Mouse (Mus musculus): ENCODE data around the gene Naaladl1. TPM values are rescaled to one million over a fixed set of nuclear protein-coding genes. Genes with fewer than 3 reads are reported as not detected.
"Not testable (repeated sequence)": the region's sequence is repeated elsewhere in the genome, so short reads cannot be mapped to it uniquely, and the experiment has no call there.

The Naaladl1 gene
- total RNA-seq, 2 experiments from 2014 or later = not detected

- DNase-seq = no peak
- intact Hi-C loops (cut with DNase I; ENCODE audit: low total_unique reads) = loop anchor here (10.0 kb wide), 1 partner anchor 161 kb away; the partner anchor contains the start of gene Pola2
These were observed 20.7 kb downstream of the Naaladl1 start for GRCm38 (mm10) chr19:6126289-6126688.

GRCm38 (mm10) chr19:6126789-6127580 lies 21.4 kb downstream of the Naaladl1 start:
- DNase-seq = no peak
- intact Hi-C loops (cut with DNase I; ENCODE audit: low total_unique reads) = loop anchor here (10.0 kb wide), 1 partner anchor 162 kb away; the partner anchor contains the start of gene Pola2

DNA sequence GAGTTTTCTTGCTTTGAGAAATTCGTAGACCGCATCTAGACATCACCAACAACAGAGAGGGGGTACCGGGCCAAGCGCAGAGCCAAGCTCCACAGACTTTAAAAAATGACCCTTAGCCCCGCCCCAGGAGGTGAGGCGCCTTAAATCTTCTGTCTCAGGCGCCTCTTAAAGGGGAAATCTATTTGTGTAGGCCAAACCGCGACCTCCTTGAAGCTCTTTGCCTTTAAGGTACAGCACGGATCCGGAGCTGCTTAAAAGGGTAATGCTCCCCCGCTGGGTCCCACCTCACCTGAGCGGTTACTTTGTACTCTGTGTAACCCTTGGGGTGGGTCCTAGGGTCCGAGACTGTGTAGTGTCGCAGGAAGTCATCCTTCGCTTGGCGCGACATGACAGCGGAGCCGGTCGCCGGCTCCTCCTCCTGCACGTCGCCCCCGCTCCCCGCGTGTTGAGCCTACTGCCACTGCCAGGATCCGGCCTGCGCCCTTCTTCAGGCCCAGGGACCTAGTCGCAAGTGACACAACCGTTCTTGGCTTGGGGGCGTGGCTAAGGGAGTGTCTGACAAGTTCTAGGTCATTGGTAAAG lies 22.3 kb downstream of the Naaladl1 start, which contains the start of gene Snx15:
Gene Snx15 (minus strand): TSS at position 545 of the 582 bp plus-strand sequence.
- intact Hi-C loops (cut with DNase I; ENCODE audit: low total_unique reads) = loop anchor here (10.0 kb wide), 1 partner anchor 163 kb away; the partner anchor contains the start of gene Pola2
- peak; percentile 96 for DNase-seq

DNA sequence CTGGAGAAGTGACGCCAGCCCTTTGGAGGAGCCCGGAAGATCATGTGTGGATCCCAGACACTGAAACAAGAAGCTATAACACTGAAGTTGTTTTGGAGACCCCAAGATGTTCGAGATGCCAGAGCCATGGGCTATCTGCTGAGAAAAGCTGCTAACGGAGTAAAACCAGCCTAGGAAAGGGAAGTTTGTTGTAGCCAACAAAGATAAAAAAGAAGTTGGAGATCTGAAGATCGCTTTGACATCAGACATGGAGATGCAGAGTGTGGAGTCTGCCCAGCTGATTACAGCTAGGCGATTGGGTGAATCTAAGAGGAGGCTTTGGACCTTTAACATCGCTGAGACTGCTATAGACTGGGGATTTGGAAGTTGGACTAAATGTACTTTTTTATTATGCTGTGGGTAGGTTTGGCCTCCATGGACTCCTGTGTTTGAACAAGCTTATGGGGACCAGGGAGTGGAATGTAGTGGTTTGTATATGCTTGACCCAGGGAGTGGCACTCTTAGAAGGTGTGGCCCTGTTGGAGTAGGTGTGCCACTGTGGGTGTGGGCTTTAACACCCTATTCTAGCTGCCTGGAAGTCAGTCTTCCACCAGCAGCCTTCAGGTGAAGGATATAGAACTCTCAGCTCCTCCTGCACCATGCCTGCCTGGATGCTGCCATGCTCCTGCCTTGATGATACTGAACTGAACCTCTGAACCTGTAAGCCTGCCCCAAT lies 25.0 kb downstream of the Naaladl1 start:
- intact Hi-C loops (cut with DNase I; ENCODE audit: low total_unique reads); DNase-seq: not testable (repeated sequence)

DNA sequence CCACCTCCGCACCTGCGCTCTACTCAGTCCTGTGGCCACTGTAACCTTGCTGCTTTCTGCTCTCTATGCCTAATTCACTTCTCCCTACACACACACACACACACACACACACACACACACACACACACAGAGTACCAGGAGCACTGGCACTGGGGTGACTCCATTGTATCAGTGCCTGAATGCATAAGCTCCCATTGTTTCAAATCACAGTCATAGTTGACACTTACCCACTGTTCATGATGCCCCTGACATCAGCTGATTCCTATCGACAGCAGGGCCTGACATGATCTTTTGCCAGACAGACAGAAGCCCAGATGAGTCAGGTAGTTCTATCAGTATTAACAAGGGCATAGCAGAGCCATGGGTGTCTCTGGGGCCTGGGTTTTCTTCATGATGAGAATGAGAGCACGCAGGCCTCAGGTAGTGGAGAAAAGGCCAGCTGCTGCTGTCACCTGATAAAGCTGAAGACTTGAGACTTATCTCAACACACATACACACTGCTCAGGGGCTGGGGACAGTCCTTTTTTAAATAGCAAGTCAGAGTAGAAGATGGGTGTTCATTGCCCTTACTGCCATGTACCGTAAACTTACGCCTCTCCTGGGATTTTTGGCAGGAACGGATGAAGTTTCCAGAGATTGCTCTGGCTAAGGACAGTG lies 26.7 kb downstream of the Naaladl1 start:
- intact Hi-C loops (cut with DNase I; ENCODE audit: low total_unique reads) = no loop called here
- no peak for DNase-seq

GRCm38 (mm10) chr19:6133197-6133596 lies 27.6 kb downstream of the Naaladl1 start:
- intact Hi-C loops (cut with DNase I; ENCODE audit: low total_unique reads); DNase-seq: not testable (repeated sequence)

GRCm38 (mm10) chr19:6136397-6136796 lies 30.8 kb downstream of the Naaladl1 start:
- intact Hi-C loops (cut with DNase I; ENCODE audit: low total_unique reads) = loop anchor here (5.0 kb wide), 1 partner anchor 96 kb away; no protein-coding TSS in a partner anchor
- no peak for DNase-seq

DNA sequence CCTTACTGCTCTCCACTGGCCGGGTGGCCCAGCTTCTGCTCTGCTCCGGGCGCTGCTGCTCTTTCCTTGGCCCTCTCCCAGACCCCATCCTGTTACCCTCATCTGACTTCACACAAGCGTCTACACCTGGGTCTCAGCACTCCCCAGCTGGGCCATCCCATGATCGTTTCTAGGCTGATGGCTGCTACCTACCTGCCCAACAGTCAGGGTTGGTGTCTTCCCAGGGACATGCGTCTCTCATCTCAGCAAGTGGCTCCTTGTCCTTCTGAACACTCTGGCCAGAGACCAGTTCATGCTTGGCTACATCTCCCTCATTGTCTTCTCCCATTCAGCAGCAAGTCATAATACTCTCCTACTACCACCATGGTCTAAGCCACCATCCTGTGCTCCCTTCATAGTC lies 34.1 kb downstream of the Naaladl1 start:
- no peak for DNase-seq
- intact Hi-C loops (cut with DNase I; ENCODE audit: low total_unique reads) = loop anchor here (5.0 kb wide), 1 partner anchor 93 kb away; no protein-coding TSS in a partner anchor

GRCm38 (mm10) chr19:6140374-6140677 lies 34.7 kb downstream of the Naaladl1 start:
- intact Hi-C loops (cut with DNase I; ENCODE audit: low total_unique reads) = no loop called here
- DNase-seq = no peak

DNA sequence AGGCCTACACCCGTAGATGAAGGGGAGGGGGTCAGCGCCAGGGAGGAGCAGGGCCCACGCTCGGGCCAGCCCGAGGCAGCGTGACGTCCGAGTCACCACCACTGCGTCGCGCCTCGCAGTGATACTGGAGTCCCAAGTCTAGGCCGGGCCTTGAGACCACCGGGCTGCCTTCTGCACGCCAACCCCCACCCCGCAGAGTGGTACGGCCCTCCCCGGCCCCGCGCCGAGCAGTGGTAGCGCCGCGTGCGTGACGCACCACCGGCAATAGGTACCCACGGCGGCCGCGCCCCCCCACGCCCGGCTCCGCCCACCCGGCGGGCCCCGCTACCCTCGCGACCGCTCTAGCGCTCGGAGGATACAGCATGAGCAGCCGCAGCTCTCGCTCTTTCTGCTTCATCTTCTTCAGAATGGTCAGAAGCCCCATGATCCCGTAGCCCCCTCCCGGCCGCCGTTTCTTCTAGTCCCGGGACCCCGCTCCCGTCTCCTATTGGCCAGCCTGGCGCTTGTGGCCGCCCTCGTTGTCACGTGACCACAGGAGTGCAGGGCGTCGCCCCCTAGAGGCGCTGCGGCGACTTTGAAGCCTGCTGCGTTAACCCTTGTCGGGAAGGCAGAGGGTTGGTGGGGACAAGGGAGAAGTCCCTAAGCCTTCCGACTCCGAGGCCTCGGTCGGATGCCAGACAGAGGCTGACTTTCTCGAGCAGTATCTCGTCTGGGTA lies 35.3 kb downstream of the Naaladl1 start, which contains the start of gene Batf2:
Gene Batf2 (plus strand): TSS at position 306 of the 716 bp plus-strand sequence.
- intact Hi-C loops (cut with DNase I; ENCODE audit: low total_unique reads) = no loop called here
- peak; percentile 93 for DNase-seq

DNA sequence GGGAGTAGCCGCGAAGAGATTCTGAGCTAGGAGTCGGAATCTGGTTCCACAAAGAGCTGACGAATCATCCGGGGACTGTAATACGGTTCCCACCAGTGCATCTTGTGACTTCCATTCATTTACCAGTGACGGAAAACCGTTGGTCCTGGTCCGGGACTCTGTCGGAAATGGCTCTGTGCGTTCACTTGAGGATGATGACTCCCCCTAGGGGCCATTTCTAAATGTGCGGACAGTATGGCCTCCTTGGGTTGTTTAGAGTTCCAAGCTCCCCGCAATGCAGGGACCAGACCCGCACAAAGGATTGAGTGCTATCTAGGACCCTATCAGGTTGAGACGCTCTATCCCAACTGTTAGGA lies 35.8 kb downstream of the Naaladl1 start, which contains the start of gene Arl2:
Gene Arl2 (minus strand): TSS at position 155 of the 356 bp plus-strand sequence.
- intact Hi-C loops (cut with DNase I; ENCODE audit: low total_unique reads) = no loop called here
- DNase-seq = peak; percentile 76

DNA sequence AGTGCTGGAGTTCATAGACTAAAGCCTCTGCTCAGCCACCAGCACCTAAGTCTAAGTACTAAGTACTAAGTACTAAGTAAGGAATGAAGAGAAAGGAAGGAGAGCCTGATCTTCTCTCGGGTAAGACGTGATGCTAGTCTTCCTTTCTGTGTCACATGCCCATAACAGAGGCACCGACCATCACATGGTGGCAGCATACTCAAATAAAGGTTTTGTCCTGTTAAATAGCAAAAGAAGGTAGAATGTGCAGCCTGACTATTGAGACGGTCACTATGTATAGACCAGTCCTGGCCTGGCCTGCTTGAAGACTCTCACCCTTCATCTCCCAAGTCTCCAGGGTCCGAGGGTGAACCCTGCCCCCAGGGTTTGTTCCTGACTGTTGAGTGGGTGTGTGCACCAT lies 39.3 kb downstream of the Naaladl1 start:
- intact Hi-C loops (cut with DNase I; ENCODE audit: low total_unique reads) = no loop called here
- DNase-seq = no peak

DNA sequence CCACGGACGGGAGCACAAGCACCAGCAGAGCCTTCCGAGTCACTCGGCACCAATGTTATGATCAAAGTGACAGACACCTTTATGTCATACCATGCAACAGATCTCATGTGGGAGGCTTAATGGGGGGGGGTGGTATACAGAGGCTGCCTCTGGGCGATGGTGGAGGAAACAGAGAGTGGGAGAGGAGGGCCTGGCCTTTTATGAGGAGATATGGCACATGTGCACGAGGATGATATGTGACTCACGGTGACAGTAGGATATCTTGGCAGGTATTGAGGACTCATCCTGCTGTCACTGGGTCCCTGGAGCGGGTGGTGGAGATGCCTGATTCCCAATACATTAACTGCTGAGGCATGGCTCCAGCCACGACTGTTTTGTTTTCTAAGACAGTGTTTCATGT lies 49.6 kb downstream of the Naaladl1 start:
- intact Hi-C loops (cut with DNase I; ENCODE audit: low total_unique reads) = no loop called here
- DNase-seq = no peak

DNA sequence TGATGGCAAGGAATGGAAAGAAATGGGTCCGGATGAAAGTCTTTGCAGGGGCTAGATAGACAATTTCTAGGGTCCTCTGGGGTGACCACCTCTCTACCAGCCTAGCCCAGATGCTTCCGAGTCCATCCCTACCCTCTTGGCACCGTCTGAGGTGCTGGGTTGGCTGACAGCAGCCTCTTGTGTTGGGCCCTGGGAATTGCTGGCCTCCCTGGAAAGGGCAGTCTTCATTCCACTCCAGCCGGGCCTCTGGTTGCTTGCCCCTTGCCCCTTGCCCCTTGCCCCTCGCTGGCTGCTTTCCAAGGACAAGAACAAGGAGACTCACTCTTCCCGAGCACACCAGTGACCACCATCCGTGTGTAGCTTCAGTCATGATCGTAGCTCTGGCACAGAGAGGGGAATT lies 50.8 kb downstream of the Naaladl1 start:
- intact Hi-C loops (cut with DNase I; ENCODE audit: low total_unique reads) = no loop called here
- DNase-seq = no peak

DNA sequence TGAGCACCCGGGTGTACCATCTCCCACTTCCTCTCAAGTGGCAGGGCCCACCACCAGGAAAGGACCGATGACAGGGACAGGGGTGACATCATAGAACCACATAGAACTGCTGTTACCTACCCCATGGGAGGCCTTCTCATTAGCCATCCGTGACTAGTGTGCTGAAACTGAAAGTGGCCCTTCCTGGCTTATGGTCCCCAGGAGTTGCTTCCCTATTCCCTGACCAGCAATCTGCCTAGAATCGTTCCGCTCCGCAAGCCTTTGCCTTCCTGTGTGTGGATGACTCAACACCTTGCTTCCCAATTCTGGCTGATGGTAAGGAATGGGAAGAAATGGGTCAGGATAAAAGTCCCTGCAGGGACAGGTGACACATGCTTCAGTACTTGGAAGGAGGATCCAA lies 51.6 kb downstream of the Naaladl1 start:
- intact Hi-C loops (cut with DNase I; ENCODE audit: low total_unique reads) = no loop called here
- no peak for DNase-seq

GRCm38 (mm10) chr19:6163872-6164547 lies 58.4 kb downstream of the Naaladl1 start:
- peak; percentile 31 for DNase-seq
- intact Hi-C loops (cut with DNase I; ENCODE audit: low total_unique reads) = no loop called here
